Mouse (Mus musculus): ENCODE measurements at regions not wholly inside any gene's neighbourhood (a gene's known extent, or its start where the extent isn't known, plus 50 kb on each side); places are given as distances from the start of the nearest gene placed in this dataset.
A peak's percentile ranks its signal among the peaks of the same experiment; 100 is the strongest.

DNA sequence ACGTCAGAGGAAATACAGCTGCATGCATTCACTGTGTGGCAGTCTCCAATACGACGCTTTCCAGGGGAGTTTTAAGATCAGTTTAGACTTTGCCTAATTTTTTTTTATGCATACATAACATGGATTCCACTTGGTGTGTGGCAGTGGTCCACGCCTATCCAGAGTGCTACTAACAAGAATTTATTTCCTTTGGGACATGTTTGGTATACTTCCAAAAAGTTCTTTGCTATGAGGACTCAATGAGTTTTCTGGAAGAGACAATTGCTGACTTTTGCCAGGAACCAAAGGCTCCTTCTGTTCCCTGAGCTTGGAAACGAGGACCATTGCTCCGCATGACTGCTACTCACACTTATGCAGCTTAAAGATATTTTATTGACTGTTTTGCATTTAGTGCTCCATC is 59.2 kb downstream of the Marcks start:
- no peak for DNase-seq (ENCODE audit: low read depth)

DNA sequence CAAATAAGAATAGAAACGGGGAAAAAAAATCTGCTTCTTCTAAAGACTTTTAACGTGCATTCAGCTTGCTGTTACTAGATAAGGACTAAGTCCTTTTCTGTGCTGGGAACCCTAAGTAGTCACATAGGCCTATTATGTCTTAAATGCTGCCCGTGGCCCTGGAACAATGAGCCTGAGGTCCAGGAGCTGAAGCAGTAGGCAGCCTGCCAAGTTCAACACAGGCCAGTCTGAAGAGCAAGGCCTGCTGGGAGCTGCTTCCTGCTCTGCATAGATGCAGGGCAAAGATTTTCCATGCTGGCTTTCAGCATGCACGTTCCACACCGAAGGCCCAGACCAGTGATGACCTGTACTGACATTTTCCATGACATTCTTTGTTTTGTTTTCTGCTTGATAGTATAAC is 60.3 kb downstream of the Marcks start:
- DNase-seq (ENCODE audit: low read depth) = no peak

DNA sequence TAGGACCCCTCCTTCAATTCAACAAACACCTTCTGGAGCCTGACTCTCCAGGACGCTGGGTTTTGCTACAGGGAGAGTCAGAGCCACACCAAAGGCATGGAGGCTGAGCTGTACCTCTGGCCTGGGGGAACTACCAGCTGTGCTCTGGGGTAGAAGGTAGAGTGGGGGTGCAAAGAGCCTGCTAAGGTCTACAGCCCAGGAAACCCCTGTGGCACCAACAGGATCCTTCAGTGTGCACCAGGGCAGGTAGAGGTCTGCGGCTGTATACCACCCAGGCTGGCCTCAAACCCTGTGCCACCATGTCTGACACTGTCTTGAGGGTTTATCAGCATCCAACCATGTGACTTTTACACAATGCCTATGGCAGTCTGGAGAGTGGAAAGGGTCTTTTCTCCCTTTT is 61.0 kb downstream of the Marcks start:
- no peak for DNase-seq (ENCODE audit: low read depth)

DNA sequence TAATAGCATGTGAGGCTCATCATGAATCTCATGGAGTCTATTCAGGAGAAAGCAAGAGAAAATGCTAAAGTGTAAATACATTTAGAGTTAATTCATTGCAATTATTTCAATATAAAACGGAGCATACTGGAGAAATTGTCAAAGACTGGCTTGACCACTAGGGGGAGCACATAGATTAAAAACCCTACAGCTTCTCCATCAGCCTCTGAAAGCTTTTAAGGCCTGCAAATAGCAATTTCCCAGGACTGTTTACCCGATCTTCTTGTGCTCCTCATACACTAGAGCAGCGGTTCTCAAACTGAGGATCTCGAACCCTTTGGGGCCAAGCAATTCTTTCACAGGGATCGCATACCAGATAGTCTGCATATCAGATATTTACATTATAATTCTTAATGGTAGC is 65.9 kb downstream of the Marcks start:
- peak; percentile 39 for DNase-seq (ENCODE audit: low read depth)

DNA sequence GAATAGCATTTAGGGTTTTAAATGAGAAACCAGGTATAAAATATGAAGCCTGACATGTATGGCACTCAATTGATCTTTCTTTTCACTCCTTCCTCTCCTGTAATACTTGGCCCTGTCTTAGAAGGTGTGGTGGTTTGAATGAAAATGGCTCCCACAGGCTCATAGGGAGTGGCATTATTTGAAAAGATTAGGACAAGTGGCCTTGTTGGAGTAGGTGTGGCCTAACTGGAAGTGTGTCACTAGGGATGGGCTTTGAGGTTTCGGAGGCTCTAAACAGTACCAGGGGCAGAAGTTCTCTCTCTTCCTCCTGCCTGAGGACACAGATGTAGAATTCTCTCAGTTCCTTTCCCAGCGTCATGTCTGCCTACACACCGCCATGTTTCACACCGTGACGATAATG is 66.7 kb downstream of the Marcks start:
- DNase-seq (ENCODE audit: low read depth) = no peak

DNA sequence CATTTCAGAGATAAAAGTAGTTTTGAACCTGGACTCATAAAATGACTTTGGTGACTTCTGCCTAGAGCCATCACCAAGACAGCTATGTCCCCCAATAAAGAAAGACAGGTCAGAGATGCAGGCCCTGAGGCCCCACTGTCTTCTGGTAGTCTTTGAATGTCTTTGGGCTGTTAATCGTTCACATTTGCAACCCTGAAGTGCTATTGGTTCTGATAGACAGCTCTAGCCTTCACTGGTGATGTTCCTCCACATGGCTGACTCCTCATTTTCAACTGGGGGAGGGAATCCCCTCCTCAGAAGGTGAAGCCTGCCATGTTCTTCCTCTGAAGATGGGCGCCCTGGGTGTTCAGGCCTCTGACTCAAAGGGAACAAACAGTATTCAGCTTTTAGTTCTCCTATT is 67.3 kb downstream of the Marcks start:
- DNase-seq (ENCODE audit: low read depth) = no peak
